Mouse (Mus musculus) frontal cortex, postnatal 36 days (tissue): Measurements from ENCODE around the gene Gm2a.
"Not testable (repeated sequence)": the region's sequence is repeated elsewhere in the genome, so short reads cannot be mapped to it uniquely, and the experiment has no call there.

Source experiments
- DNase-seq, 2 experiments: peaks; one replicate each; pipeline ENCODE4 v3.0.0; 2022; ENCODE audit warnings: low spot score in 2 of 2

Gm2a gene

DNA sequence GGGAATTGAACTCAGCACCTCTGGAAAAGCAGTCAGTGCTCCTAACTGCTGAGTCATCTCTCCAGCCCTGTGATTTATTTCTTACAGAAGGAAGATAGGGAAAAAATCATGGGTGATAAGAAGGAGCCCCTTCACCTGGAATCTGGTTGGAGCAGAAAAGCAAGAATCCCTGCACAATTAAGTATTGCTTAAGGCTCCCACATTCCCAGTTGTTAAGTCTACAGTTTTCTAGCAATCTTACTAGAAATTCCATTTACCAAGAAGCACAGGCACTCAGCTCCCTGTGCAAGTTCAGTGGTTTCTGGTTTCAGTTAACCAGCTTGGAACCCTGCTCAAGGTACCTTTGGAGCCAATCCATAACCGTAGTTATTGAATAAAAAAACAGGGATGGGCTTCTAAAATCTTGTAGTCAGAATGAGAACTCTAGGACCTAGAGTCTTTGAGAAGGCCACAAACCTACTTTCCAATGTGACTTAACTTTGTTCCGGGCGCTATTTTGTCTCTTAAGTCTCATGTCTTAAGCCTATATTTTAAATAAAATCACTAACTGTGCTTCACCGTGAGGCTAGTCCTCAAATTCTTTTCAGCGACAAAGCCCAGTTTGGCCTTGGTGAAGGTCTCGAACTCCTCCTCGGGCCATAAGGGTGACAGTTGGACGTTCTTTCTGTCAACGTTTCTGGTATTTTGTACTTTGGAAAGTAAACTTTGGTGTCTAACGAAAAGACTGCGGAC, 1.0 kb upstream of the Gm2a start:
- DNase-seq: no peak

DNA sequence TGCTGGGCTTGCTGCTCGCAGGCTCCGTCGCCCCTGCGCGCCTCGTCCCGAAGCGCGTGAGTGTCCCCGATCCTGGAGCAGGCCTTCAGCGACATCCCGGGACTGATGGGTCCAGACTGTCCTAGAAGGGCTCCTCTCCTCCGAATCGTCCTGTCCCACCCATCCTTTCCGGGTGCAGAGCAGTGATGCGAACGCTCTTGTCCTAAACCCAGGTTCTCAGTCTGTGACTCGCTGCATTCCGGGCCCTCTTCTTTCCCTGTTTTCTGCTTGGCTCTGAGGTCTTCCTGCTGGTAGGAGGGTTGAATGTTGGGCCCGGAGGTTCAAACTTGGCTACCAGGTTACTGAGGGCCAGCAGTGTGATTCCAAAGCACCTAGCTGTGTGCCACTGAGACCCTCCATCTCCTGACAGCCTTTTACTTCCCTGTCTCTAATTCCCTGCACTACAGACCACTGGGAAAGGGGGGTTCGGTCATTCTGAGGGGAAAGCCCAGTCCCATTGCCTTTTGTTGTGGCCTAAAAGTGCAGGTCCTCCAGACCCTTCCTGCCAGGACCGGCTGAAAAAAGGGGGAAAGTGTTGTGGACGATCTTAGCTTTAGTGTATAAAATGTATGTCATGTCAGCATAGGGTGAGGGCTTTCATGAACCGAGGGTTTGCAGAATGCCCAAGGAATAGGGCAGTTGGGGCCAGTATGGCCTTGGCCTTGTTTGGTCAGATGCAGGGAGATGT, 437 bp downstream of the Gm2a start:
- no peak for DNase-seq

DNA sequence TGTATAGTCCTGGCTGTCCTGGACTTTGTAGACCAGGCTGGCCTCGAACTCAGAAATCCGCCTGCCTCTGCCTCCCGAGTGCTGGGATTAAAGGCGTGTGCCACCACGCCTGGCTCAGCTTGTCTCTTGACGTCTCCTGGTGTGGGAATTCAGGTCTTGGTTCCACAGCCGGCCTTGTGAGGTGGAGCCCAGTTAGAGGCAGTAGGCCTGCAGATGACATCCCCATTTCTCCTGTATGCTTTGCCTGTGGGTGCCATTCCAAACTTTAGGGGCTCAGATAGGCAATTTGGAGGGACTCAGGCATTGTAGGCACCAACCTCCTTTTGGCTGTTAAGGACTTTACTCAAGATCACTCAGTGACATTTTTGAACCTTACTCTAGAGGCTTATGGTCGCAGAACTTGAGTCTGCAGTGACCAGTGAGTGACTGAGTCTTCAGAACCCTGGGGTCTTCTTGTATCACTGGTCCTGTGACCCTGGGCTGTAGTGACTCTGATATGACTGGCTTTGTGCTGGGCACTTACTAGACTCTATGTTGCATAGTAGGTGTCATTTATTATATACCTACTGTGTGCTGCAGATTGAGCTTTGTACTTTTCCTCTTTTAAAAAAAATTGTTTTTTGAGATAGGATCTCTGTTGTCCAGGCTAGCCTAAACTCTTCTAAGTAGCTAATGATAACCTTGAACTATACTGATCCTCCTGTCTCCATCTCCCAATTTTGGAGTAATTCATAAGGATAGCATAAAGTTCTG, 1.3 kb downstream of the Gm2a start:
- DNase-seq: no peak

DNA sequence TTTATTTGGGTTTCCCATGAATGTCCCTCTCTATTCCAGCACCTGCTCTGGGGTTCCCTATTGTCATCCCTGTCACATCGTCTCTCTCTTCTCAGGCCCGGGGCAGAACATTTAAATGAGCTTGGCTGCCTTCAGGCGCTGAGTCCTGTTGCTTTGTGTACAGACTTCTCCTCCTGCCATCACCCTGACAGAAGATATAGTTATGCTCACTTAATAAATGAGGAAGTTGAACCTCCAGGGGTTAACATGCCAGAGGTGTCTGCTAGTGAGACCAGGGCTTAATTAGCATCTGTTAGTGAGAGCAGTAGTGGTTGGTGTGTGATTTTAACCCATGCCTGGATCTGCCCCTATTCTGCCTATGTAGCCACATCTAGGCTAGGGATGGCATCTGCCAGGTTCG, 2.0 kb downstream of the Gm2a start:
- no peak for DNase-seq

DNA sequence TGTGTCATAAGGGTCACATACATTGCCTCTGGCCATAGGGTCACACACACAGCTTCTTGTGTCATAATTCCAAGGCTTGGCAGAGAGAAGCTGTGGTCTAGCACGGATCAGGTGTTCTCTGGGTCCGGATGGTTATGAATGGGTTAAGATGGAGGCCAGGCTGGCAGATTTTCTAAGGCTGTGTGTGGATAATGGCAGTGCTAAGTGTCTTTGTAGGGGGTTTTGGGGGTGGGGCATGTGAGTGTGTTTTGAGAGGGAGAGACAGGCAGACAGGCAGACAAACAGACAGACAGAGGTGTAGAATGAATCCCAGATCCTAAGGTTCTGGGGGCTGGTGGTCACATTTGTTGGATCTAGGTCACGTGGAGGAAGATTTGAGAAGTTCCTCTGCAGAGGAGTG, 4.1 kb downstream of the Gm2a start:
- no peak for DNase-seq

DNA sequence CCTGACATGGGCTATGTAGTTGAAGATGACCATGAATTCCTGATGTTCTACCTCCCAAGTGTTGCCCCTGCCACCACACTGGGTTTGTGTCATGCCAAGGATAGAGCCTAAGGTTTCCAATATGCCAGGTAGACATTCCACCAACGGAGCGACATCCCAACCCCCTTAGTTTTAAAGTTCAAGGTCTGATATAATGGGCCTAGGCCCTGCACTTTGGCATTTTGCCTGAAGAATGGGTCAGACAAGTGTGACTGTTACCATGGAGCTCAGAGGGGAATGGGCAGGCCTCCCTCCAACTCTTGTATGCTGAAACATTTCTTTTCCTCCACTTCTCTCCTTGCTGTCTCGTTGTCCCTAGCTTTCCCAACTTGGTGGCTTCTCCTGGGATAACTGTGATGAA, 5.3 kb downstream of the Gm2a start:
- no peak for DNase-seq

DNA sequence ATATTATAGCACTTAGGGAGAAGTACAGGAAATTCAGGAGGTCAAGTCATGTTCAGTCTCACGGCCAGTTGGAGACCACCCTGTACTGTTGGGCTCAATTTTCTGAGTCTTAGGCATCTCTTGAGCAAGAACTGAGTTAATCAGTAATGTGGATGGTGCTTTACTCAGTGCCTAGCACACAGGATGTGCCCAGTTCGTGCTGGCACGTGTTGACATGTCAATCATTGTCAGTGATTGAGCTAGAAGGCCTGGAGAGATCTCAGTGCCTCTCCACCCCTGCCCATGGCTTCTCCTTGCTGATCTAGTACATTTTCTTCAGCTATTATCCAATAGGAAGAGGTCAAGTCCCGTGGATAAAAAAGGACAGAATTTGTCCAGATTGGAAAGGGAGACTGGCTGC, 7.5 kb downstream of the Gm2a start:
- DNase-seq: no peak

DNA sequence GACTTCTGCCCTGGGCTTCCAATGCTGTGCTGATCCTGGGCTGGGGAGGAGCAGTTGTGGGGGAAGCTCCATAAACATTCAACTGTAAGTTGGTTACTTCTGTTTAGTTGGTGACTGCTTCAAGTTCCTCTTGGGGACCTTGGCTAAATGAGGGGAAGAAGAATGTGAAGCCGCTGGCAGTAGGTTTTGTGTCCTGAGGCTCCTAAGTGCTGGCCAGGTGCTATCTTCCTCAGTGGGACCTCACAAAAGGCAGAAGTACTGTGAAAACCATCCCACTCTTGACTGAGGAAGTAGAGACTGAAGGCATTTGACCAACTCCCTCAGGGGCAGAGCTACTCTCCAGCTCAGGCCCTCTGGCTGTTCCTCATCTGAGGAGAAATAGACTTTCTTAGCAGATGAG, 8.7 kb downstream of the Gm2a start:
- no peak for DNase-seq

DNA sequence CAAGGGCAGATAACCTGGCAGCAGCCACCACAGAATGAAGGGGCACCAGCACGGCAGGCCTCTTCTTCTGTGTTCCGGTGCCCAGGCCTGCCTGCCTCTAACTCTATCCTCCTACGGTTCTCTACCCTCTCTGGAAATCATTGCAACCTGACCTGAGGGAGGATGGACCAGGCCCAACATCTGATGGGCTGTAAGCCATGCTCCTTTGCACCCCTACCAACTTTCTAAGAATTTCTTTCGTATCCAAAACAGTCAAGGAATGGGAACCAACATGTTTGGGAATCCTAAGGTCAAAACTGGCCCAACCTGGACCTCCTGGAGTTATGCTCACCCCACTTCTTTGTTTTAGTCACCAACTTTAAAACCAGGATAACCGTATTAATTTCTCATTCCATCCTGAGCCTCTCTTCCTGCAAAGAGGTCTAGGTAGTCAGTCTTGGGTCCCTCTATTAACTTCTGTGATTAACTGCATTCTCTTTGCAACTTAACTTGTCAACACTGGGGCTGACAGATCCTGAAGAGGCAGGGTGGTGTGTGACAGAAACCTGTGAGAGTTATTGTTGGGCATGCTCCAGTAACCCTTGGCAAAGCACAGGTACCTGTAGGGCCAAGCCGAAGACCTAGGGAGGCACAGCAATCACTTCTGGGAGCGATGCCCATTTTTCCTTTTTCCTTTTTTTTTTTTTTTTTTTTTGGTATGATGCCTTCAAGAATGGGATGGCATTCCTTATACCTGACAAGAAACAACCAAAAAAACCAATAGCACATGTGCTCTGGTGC, 11.8 kb downstream of the Gm2a start:
- DNase-seq: no peak

DNA sequence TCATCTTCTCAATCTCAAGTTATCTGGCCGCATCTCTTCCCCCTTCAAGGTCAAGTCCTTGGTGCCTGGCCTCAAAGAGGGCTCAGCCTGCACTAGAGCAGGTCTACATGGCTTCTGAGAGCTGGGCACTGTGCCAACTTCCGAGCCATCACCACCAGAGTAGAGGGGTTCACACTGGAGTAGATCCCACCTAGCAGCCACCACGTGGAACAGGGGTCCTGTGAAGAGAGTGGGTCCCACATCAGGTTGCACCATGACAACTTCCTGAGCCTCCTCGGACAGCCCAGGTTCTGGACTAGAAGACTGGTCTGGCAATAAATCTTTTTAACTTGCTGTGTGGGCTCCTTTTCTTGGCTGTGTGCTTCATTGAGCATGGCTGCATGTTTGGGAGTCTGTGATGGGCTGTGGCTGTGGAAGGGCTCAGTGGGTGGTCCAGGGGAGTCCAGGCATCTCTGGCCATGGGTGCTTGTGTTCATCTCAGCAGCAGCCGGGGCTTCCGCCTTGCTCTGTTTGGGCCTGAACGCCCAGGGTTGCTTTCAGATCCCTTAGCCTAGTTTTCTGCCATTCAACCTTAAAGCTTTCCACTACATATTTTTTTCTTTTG, 12.8 kb downstream of the Gm2a start:
- DNase-seq: no peak

DNA sequence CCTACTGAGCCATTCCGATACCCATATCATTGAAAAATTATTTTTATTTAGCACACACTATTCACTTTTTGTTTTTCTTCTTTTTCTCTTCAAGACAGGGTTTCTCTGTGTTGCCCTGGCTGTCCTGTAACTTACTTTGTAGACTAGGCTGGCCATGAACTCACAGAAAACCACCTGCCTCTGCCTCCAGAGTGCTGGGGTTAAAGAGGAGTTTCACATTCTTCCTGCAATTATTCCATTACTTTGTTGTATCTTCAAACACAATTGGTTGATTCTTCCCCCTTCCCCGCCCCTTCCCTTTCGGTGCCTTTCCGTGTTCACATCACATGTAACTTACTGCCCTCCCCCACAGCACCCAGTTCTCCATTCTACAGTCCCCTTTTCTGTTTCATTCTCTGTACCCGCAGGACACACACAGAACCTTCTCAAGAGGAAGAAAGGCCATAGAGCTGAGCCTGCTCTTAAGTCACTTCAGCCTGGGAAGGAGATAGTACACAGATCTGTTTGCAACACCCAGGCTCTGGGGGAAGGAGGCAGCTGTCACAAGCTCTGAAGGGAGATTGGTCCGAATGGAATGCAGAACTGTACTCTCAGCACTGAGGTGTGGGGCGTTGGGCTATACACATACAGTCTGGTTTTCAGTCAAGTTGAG, 15.4 kb downstream of the Gm2a start:
- DNase-seq: no peak

DNA sequence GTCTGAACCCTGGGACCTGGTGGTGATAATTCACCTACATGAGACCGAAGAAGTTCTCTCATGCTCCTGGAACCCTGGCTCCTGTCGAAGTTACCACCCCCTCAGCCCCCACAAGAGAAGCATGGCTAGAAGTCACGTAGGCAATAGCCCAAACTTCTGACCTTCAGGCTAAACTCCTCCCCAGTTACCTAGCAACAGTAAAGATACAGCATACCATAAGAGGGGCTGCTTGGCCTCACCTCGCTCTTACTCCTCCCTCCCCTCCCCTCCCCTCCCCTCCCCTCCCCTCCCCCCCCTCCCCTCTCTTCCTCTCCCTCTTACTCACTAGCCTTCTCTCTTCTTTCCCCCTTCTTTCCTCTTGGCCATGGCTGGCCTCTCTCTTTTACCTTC, 15.9 kb downstream of the Gm2a start:
- DNase-seq: not testable (repeated sequence)

DNA sequence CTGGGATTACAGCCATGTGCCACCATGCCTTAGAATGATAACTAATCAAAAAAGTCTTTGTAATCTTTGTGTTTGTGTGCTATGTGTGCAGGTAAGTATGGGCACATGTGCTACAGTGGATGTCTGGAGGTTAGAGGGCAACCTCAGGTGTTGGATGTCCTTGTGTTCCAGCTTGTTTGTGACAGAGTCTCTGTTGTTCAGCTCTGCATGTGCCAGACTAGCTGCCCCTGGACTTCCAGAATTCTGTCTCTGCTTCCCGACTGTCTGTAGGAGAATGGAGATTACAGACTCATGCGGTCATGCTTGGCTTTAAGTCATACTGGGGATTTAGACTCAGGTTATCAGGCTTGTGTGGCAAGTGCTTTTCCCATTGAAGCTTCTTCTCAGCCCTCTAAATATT, 16.4 kb downstream of the Gm2a start:
- DNase-seq: no peak

DNA sequence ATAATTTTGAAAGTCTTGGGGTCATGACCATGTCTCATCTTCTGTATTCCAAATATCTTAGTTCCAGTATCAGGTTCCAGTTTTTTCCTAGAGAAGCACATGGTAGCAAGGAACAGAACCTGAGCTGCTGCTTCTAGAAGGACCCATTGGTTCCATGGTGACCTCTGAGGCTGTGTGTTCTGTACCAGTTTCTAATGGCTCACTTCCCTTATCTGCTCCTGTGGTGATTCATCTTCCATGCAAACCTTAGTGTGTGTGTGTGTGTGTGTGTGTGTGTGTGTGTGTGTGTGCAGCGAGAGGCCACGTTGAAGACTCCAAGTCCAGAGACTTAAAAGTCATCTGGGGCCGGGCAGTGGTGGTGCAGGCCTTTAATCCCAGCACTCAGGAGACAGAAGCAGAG, 18.1 kb downstream of the Gm2a start:
- DNase-seq: no peak

DNA sequence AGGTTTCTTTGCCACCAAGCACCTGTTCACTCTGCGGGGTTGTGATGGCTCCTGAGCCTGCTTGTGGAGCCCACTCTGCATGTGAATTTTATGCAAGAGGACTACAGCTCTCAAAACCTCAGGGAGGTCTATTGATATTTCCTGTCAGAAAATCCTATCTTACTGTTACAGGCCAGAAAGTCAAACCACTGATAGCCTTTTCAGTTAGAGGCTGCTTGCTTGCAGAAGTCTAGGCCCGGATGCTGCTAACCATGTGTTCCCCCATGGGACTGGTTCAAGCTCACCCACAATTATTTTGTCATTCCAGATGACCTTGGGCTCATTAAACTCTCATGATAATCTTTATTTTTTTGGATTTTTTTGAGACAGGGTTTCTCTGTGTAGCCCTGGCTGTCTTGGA, 19.1 kb downstream of the Gm2a start:
- no peak for DNase-seq

DNA sequence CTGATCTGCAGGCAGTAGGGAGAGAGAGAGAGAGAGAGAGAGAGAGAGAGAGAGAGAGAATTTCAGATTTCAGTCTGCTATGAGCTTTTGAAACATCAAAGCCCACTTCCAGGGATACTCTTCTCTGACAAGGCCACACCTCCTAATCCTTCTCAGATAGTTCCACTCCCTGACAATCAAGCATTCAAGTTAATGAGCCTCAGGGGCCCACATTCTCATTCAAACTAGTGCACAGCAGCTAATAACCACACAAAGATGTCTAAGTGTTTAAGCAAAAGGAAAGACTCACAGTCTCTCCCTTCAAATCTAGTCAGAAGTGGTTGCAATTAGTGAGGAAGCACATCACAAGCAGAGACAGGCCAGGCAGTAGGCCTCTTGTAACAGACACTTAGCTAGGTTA, 22.4 kb downstream of the Gm2a start:
- no peak for DNase-seq

DNA sequence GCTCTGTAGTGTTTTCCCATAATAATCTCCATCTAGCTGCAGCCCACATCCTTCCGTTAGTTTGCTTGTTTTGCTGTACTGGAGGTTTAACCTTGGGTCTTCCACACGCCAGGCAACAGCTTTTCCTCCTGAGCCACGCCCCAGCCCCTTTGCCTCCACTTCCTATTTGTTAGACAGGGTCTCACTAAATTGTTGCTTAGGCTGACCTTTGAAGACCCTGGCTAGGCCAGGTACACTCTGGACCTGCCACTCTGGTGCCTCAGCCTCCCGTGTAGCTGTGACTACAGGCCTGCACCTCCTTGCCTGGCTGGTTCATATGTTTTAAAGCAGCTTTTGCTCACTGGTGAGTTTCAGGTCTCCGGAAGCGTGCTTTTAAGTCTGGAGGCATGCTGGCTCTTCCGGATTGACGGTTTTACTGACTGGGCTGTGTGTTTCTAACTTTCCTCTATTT, 22.9 kb downstream of the Gm2a start:
- no peak for DNase-seq

DNA sequence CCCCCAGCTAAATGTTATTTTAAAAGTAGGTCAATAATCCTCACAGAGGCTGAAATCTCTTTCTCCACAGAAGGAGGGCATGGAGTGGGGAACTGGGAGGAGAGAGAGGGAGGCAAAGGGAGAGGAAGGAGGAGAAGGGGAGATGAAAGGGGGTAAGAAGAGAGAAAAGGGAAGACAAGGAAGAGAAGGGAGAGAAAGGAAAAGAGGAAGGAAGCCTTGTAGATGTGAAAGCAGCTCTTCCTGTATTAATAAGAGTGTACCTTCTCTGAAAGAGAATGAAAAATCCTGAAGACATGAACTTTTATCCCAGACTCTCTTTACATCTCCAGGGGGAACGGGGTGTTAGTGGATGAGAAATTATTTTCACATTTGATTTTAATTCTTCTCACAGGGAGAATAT, 23.5 kb downstream of the Gm2a start:
- no peak for DNase-seq

DNA sequence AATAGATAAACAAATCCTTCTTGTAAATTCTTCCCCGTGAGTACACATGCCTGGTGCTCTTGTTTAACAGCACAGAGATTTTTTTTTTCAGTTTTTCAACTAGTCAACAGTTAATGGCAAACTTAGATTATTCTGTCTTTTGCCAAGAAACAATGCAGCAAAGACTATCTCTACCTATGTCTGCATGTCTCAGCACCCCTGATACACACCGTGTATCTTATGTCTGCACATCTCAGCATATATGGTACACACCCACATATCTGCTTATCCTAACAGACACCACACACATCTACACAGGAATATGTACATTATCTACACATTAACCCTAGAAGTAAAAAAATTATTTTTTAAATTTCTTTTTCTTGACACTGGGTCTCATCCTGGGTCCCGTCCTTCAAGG, 28.7 kb downstream of the Gm2a start:
- DNase-seq: no peak

DNA sequence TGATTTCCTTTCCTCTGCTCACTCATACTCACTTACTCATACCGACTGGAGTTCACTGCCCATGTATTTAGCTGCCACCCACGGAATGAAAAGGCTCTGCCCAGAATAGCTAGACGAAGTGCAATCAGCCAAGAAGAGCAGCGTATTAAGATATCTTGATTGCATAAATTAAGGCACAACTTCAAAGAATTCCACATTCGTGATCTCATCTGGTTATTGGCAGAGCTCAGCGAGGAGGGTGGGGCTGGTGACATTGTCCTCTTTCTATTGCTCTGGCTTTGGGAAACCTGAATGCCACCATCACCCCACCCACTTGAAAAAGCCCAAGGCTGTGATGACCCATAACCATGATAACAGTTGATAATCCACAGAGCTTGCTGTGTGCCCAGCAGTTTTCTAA, 30.0 kb downstream of the Gm2a start:
- peak; percentile 10 to 53 for DNase-seq

DNA sequence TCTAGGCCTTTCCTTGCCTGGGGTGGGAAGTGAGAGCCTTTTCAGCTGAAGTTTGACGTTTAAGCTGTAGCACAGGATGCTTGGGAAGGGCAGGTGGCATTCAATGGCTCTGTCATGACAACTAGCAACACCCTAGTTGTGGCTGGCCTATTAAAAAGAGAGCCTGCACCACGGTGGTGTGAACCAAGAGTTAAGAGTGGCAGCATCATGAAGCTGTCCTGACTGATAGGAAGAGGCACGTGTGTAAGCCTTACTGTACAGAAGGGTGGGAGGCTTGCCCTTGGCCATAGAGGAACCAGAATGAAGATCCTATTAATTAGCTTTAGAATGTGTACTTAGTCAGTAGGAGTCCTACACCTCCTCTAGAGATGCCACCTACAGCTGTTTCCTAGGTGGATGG, 30.5 kb downstream of the Gm2a start:
- no peak for DNase-seq
